Comparison of ENCODE assay signal across 12 mouse cellular contexts in genomic region chr11:87720324-87720723, GRCm38 (mm10). TPM values are rescaled to one million over a fixed set of nuclear protein-coding genes. Genes with fewer than 3 reads are reported as not detected.
DNase-seq lines count a peak whose midpoint lies in the region; ATAC-seq and TF ChIP-seq lines count a peak whose summit lies in the region.
"Had no signal": no experiment of that assay in that cellular context is flagged by ENCODE, and none has a peak within 500 bp of the region (broad histone marks: within the 10 kb centered on the region; RNA-seq: fewer than 3 reads in every experiment).

No protein-coding gene starts in this region.

- no peaks in the 10 kb centered on the region for H3K27me3 ChIP-seq in kidney, postnatal 0 days (ENCODE audit: insufficient read depth, low read length)
- no peaks in the 10 kb centered on the region for H3K27me3 ChIP-seq in stomach, embryonic 16.5 days (ENCODE audit: control insufficient read depth, insufficient read depth, low read length)
- H3K27me3 ChIP-seq: limb, embryonic 13.5 days; midbrain, embryonic 15.5 days had no signal

- no peak for ATAC-seq in kidney, postnatal 0 days (replicated peaks; ENCODE audit: low FRiP score, low read depth)
- 0 out of 2 replicates have a peak, but pooled peaks have one; percentile 26 for ATAC-seq in common myeloid progenitor, adult 5-6 weeks (replicated peaks; ENCODE audit: low read depth, poor library complexity, severe bottlenecking)
- 0 out of 2 replicates have a peak, but pooled peaks have one; percentile 10 for ATAC-seq in stomach, embryonic 16.5 days (ENCODE audit: insufficient read depth, low FRiP score)
- ATAC-seq: hindbrain, embryonic 16.5 days; midbrain, embryonic 15.5 days had no signal

- no peak for DNase-seq in kidney, postnatal 0 days (ENCODE audit: low spot score)
- DNase-seq in kidney, adult 11 months: no peak
- DNase-seq in CD8-positive naive resting alpha-beta T cell, adult 2 months (ENCODE audit: low read depth in 2 of 2, low spot score in 2 of 2): peak; percentile 53 to 65
- no peak for DNase-seq in cerebellum, postnatal 10 days
- no peak for DNase-seq in layer of hippocampus, adult 9-11 months
- DNase-seq in neural tube, embryonic 10.5 days (ENCODE audit: extremely low spot score, low spot score): no peak
- DNase-seq: cerebellum, adult 18-20 months had no signal

- no peak overlapping the region for H3K4me2 ChIP-seq in kidney, postnatal 0 days (ENCODE audit: low read length)
- H3K4me2 ChIP-seq in stomach, embryonic 16.5 days (ENCODE audit: low read depth, low read length): 0 out of 2 replicates have a peak overlapping the region, but pooled peaks have one; percentile 24
- H3K4me2 ChIP-seq: limb, embryonic 13.5 days; midbrain, embryonic 15.5 days had no signal

- H3K4me1 ChIP-seq in kidney, postnatal 0 days (replicated peaks; ENCODE audit: insufficient read depth, low read length): no peaks in the 10 kb centered on the region
- H3K4me1 ChIP-seq in stomach, embryonic 16.5 days (ENCODE audit: control insufficient read depth, insufficient read depth, low read length): peaks cover 3% of the 10 kb centered on the region
- H3K4me1 ChIP-seq: midbrain, embryonic 15.5 days had no signal

- no peaks in the 10 kb centered on the region for H3K9me3 ChIP-seq in kidney, postnatal 0 days (replicated peaks; ENCODE audit: low read length)
- no peaks in the 10 kb centered on the region for H3K9me3 ChIP-seq in stomach, embryonic 16.5 days (replicated peaks; ENCODE audit: control insufficient read depth, low read length)
- H3K9me3 ChIP-seq: limb, embryonic 13.5 days; midbrain, embryonic 15.5 days had no signal

- 57% methylated on average over 9 of the region's 9 CpGs for WGBS in kidney, postnatal 0 days
- WGBS in stomach, embryonic 16.5 days: 44% methylated on average over 9 of the region's 9 CpGs

- TF ChIP-seq CTCF in kidney, postnatal 0 days (IDR thresholded peaks at IDR 0.05; ENCODE audit: low read depth): peak; percentile 40; the same call in 1 of the 2 replicates

- no peak overlapping the region for H3K4me3 ChIP-seq in kidney, postnatal 0 days (replicated peaks; ENCODE audit: low read depth, low read length)
- no peak overlapping the region for H3K4me3 ChIP-seq in stomach, embryonic 16.5 days (replicated peaks; ENCODE audit: low read length)
- H3K4me3 ChIP-seq: limb, embryonic 13.5 days; midbrain, embryonic 15.5 days had no signal

- no peak overlapping the region for H3K27ac ChIP-seq in kidney, postnatal 0 days
- H3K27ac ChIP-seq in stomach, embryonic 16.5 days (ENCODE audit: low read length): peak overlapping the region; percentile 74
- H3K27ac ChIP-seq: limb, embryonic 13.5 days; midbrain, embryonic 15.5 days had no signal

- no peaks in the 10 kb centered on the region for H3K36me3 ChIP-seq in kidney, postnatal 0 days (ENCODE audit: insufficient read depth, low read length)
- H3K36me3 ChIP-seq in stomach, embryonic 16.5 days (ENCODE audit: control insufficient read depth, insufficient read depth, low read length): no peaks in the 10 kb centered on the region
- H3K36me3 ChIP-seq: limb, embryonic 13.5 days; midbrain, embryonic 15.5 days had no signal

- no peak overlapping the region for H3K9ac ChIP-seq in kidney, postnatal 0 days (ENCODE audit: low read depth, low read length)
- H3K9ac ChIP-seq in stomach, embryonic 16.5 days (ENCODE audit: low read length): no peak overlapping the region
- H3K9ac ChIP-seq: limb, embryonic 13.5 days; midbrain, embryonic 15.5 days had no signal

RNA-seq across cellular contexts. Expression of gene Supt4a, which starts 17.0 kb away (rescaled TPM):
- polyA plus RNA-seq in kidney, postnatal 0 days (2015; fragmentation: Nextera tagmentation; extraction: Ambion mirVana): 165 and 171 TPM in 2 replicates
- 68.7 and 71.2 TPM in 2 replicates for total RNA-seq in common myeloid progenitor, adult 5-6 weeks (2017)
- 116 and 119 TPM in 2 replicates for polyA plus RNA-seq in stomach, embryonic 16.5 days (2015; fragmentation: Nextera tagmentation; extraction: Ambion mirVana)

RNA-seq across cellular contexts. Expression of gene Tspoap1, which starts 40.0 kb away (rescaled TPM):
- polyA plus RNA-seq in kidney, postnatal 0 days (2015; fragmentation: Nextera tagmentation; extraction: Ambion mirVana): 1.9 and 2.5 TPM in 2 replicates
- total RNA-seq in common myeloid progenitor, adult 5-6 weeks (2017): 8.4 and 12.0 TPM in 2 replicates
- 1.5 and 1.7 TPM in 2 replicates for polyA plus RNA-seq in stomach, embryonic 16.5 days (2015; fragmentation: Nextera tagmentation; extraction: Ambion mirVana)

RNA-seq across cellular contexts. Expression of gene Rnf43, which starts 57.8 kb away (rescaled TPM):
- 5.5 and 6.2 TPM in 2 replicates for polyA plus RNA-seq in kidney, postnatal 0 days (2015; fragmentation: Nextera tagmentation; extraction: Ambion mirVana)
- 0.10 and 0.27 TPM in 2 replicates for total RNA-seq in common myeloid progenitor, adult 5-6 weeks (2017)
- polyA plus RNA-seq in stomach, embryonic 16.5 days (2015; fragmentation: Nextera tagmentation; extraction: Ambion mirVana): 14.7 and 16.9 TPM in 2 replicates

Comparison
In these comparisons a context has a peak if more than half of its experiments do, and no peak if none do; other contexts are left out.
1. DNase-seq: peak in CD8-positive naive resting alpha-beta T cell, adult 2 months (2 of 2); none in kidney, postnatal 0 days (single experiment), kidney, adult 11 months (single experiment), cerebellum, postnatal 10 days (0 of 2), layer of hippocampus, adult 9-11 months (single experiment) and neural tube, embryonic 10.5 days (single experiment).